Mouse (Mus musculus): Measurements from ENCODE around the gene Acsm5. TPM values are rescaled to one million over a fixed set of nuclear protein-coding genes. Genes with fewer than 3 reads are reported as not detected.

The Acsm5 gene
- 7.5 TPM for polyA plus RNA-seq (2014; fragmentation: Illumina TruSeq; extraction: RNeasy Lipid Tissue Mini Kit (QIAGEN cat#74804); ENCODE audit: low replicate concordance)

GRCm38 (mm10) chr7:119519163-119519562 lies at the start of gene Acsm5:
TSS of gene Acsm5 (plus strand) at chr7:119519463.

GRCm38 (mm10) chr7:119479256-119479655 lies 40.0 kb upstream of the Acsm5 start, which contains the start of gene Umod:
TSS of gene Umod (minus strand) at chr7:119479282.

DNA sequence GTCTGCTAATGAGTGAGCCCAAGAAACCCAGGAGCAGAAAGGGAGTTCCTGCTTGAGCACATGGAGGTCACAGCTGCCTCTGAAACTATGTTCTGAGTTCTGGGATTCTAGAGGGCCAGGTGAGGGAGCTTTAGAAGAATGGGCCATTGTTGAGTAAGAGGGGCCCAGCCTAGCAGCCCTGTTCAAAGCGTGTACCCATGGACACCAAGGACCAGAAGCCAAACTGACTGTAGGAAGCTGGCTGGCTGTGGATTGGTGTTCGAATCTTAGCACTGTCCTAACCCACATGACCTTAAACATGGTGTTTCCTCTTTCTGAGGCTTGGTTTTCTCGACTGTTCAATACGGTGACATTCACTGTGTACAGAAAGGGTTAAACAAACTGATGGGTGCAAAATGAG lies 4.1 kb downstream of the Acsm5 start, which contains the start of gene Pdilt:
TSS of gene Pdilt (minus strand) at position 101 of the 400 bp plus-strand sequence.

GRCm38 (mm10) chr7:119554040-119554439 lies 34.8 kb downstream of the Acsm5 start, which contains the start of gene Acsm2:
TSS of gene Acsm2 (plus strand) at chr7:119554340.

Other genes starting within 250 kb of the Acsm5 start
- 71.1 TPM for gene Gp2, start 60.2 kb upstream of the Acsm5 start, polyA plus RNA-seq (2014; fragmentation: Illumina TruSeq; extraction: RNeasy Lipid Tissue Mini Kit (QIAGEN cat#74804); ENCODE audit: low replicate concordance)
- 0.26 TPM for gene Umod, start 40.2 kb upstream of the Acsm5 start, polyA plus RNA-seq (2014; fragmentation: Illumina TruSeq; extraction: RNeasy Lipid Tissue Mini Kit (QIAGEN cat#74804); ENCODE audit: low replicate concordance)
- 0.19 TPM for gene Pdilt, start 4.0 kb downstream of the Acsm5 start, polyA plus RNA-seq (2014; fragmentation: Illumina TruSeq; extraction: RNeasy Lipid Tissue Mini Kit (QIAGEN cat#74804); ENCODE audit: low replicate concordance)
- 0.11 TPM for gene Acsm2, start 34.9 kb downstream of the Acsm5 start, polyA plus RNA-seq (2014; fragmentation: Illumina TruSeq; extraction: RNeasy Lipid Tissue Mini Kit (QIAGEN cat#74804); ENCODE audit: low replicate concordance)
- not detected for gene Acsm1, start 87.6 kb downstream of the Acsm5 start, polyA plus RNA-seq (2014; fragmentation: Illumina TruSeq; extraction: RNeasy Lipid Tissue Mini Kit (QIAGEN cat#74804); ENCODE audit: low replicate concordance)
- not detected for gene Acsm4, start 170.6 kb downstream of the Acsm5 start, polyA plus RNA-seq (2014; fragmentation: Illumina TruSeq; extraction: RNeasy Lipid Tissue Mini Kit (QIAGEN cat#74804); ENCODE audit: low replicate concordance)
- 32.3 TPM for gene Thumpd1, start 201.3 kb downstream of the Acsm5 start, polyA plus RNA-seq (2014; fragmentation: Illumina TruSeq; extraction: RNeasy Lipid Tissue Mini Kit (QIAGEN cat#74804); ENCODE audit: low replicate concordance)
- gene Acsm3, start 241.5 kb downstream of the Acsm5 start, polyA plus RNA-seq (2014; fragmentation: Illumina TruSeq; extraction: RNeasy Lipid Tissue Mini Kit (QIAGEN cat#74804); ENCODE audit: low replicate concordance) = 18.5 TPM

All from small intestine, adult 10 weeks (tissue).